Comparison of ENCODE assay signal across 18 mouse cellular contexts in the genomic region with DNA sequence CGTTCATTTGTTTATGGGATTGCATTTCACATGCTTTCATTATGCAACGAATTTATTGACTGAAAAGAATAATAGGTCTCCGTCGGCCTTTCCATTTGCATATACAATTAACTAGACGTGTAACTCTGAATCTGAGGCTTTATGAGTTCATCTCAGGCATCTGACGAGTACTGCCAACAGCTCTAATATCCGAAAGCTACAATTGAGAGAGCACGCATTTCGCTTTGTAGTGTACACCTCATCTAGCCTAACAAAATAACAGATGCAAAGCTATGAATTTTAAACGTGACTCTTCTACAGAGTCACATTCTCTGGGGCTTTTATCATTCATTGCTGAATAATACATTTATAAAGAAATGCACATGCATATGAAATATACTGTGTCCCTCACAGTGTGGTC.
"Had no signal": no experiment of that assay in that cellular context is flagged by ENCODE, and none has a peak within 500 bp of the region (broad histone marks: within the 10 kb centered on the region; RNA-seq: fewer than 3 reads in every experiment).

No protein-coding gene starts in this region.

- ATAC-seq: inflammation-experienced regulatory T-cells, adult 6 months; intestine, embryonic 16.5 days; liver, embryonic 12.5 days; midbrain, embryonic 13.5 days had no signal

- H3K36me3 ChIP-seq: limb, embryonic 10.5 days; limb, embryonic 13.5 days; liver, embryonic 12.5 days; liver, embryonic 15.5 days; midbrain, embryonic 13.5 days had no signal

- H3K9me3 ChIP-seq: limb, embryonic 10.5 days; limb, embryonic 13.5 days; liver, embryonic 12.5 days; liver, embryonic 15.5 days; midbrain, embryonic 13.5 days had no signal

- H3K4me3 ChIP-seq: layer of hippocampus, adult 2 months; limb, embryonic 10.5 days; limb, embryonic 13.5 days; liver, embryonic 12.5 days; liver, embryonic 15.5 days; midbrain, embryonic 13.5 days had no signal

- H3K27me3 ChIP-seq: limb, embryonic 13.5 days; liver, embryonic 12.5 days; liver, embryonic 15.5 days; midbrain, embryonic 13.5 days had no signal

- H3K4me2 ChIP-seq: limb, embryonic 13.5 days; liver, embryonic 12.5 days; liver, embryonic 15.5 days; midbrain, embryonic 13.5 days had no signal

- H3K4me1 ChIP-seq: limb, embryonic 10.5 days; limb, embryonic 13.5 days; liver, embryonic 12.5 days; liver, embryonic 15.5 days; midbrain, embryonic 13.5 days had no signal

- DNase-seq: kidney, adult 18-20 months; kidney, adult 9 months; kidney, postnatal 25 days; layer of hippocampus, adult 9-11 months; liver; lung, adult 18-20 months; lung, postnatal 14 days; lung, postnatal 4 days; thymus, adult 18-20 months; thymus, postnatal 36 days had no signal

- H3K27ac ChIP-seq: layer of hippocampus, adult 2 months; limb, embryonic 10.5 days; limb, embryonic 13.5 days; liver, embryonic 12.5 days; liver, embryonic 15.5 days; midbrain, embryonic 13.5 days had no signal

- H3K9ac ChIP-seq: limb, embryonic 13.5 days; liver, embryonic 12.5 days; liver, embryonic 15.5 days; midbrain, embryonic 13.5 days had no signal
